Mouse (Mus musculus): Measurements from ENCODE around the gene Zfp26.

Gene Zfp26

GRCm38 (mm10) chr9:20459377-20460317 lies at the start of gene Zfp26:
TSS of gene Zfp26 (minus strand) at chr9:20460162.
- peak; percentile 58 for DNase-seq

- DNase-seq = no peak
Observed at GRCm38 (mm10) chr9:20509676-20510075, 49.7 kb upstream of the Zfp26 start.

GRCm38 (mm10) chr9:20504801-20505200 lies 44.8 kb upstream of the Zfp26 start:
- DNase-seq = no peak

GRCm38 (mm10) chr9:20493281-20493680 lies 33.3 kb upstream of the Zfp26 start:
- DNase-seq = peak; percentile 10

- DNase-seq = peak; percentile 83
Observed at GRCm38 (mm10) chr9:20492527-20493233, 32.7 kb upstream of the Zfp26 start, which contains the start of gene Zfp426. TSS of gene Zfp426 (minus strand) at chr9:20492746.

- DNase-seq = no peak
Observed at GRCm38 (mm10) chr9:20491858-20492526, 32.0 kb upstream of the Zfp26 start.

- DNase-seq = no peak
Observed at GRCm38 (mm10) chr9:20489536-20489935, 29.6 kb upstream of the Zfp26 start.

GRCm38 (mm10) chr9:20479396-20479795 lies 19.4 kb upstream of the Zfp26 start:
- DNase-seq = no peak

- DNase-seq = no peak
Observed at GRCm38 (mm10) chr9:20476632-20477031, 16.7 kb upstream of the Zfp26 start.

GRCm38 (mm10) chr9:20466761-20467442 lies 6.9 kb upstream of the Zfp26 start:
- peak; percentile 49 for DNase-seq

- DNase-seq = no peak
Observed at GRCm38 (mm10) chr9:20453647-20454046, 6.3 kb downstream of the Zfp26 start.

- DNase-seq = no peak
Observed at GRCm38 (mm10) chr9:20451493-20451892, 8.5 kb downstream of the Zfp26 start.

- no peak for DNase-seq
Observed at GRCm38 (mm10) chr9:20443183-20443783, 16.7 kb downstream of the Zfp26 start.

- no peak for DNase-seq
Observed at GRCm38 (mm10) chr9:20430004-20430403, 30.0 kb downstream of the Zfp26 start.

- DNase-seq = no peak
Observed at GRCm38 (mm10) chr9:20411460-20411859, 48.5 kb downstream of the Zfp26 start.

GRCm38 (mm10) chr9:20409319-20409718 lies 50.6 kb downstream of the Zfp26 start:
- DNase-seq = no peak

- no peak for DNase-seq
Observed at GRCm38 (mm10) chr9:20385343-20385703, 74.6 kb downstream of the Zfp26 start.

- peak; percentile 84 for DNase-seq
Observed at GRCm38 (mm10) chr9:20384532-20385342, 75.2 kb downstream of the Zfp26 start, which contains the start of gene Zfp560. TSS of gene Zfp560 (minus strand) at chr9:20385177.

- no peak for DNase-seq
Observed at GRCm38 (mm10) chr9:20383659-20384058, 76.3 kb downstream of the Zfp26 start.

Data from cerebellum, adult 11 months (tissue).